ENCODE assay signal across 22 mouse cellular contexts in genomic region chr14:39428503-39428902, GRCm38 (mm10). TPM values are rescaled to one million over a fixed set of nuclear protein-coding genes. Genes with fewer than 3 reads are reported as not detected.
"Had no signal": no experiment of that assay in that cellular context is flagged by ENCODE, and none has a peak within 500 bp of the region (broad histone marks: within the 10 kb centered on the region; RNA-seq: fewer than 3 reads in every experiment).

No protein-coding gene starts in this region.

- H3K36me3 ChIP-seq: midbrain, embryonic 13.5 days; midbrain, embryonic 15.5 days; neural tube, embryonic 13.5 days; neural tube, embryonic 15.5 days; stomach, embryonic 15.5 days had no signal

- ATAC-seq: midbrain, embryonic 13.5 days; midbrain, embryonic 15.5 days had no signal

- H3K9me3 ChIP-seq: megakaryocyte, embryonic 14.5 days; midbrain, embryonic 13.5 days; midbrain, embryonic 15.5 days; neural tube, embryonic 13.5 days; neural tube, embryonic 15.5 days; stomach, embryonic 15.5 days had no signal

- H3K4me3 ChIP-seq: megakaryocyte, embryonic 14.5 days; midbrain, embryonic 13.5 days; midbrain, embryonic 15.5 days; myocyte; neural tube, embryonic 13.5 days; neural tube, embryonic 15.5 days; stomach, embryonic 15.5 days had no signal

- H3K4me1 ChIP-seq: megakaryocyte, embryonic 14.5 days; midbrain, embryonic 13.5 days; midbrain, embryonic 15.5 days; neural tube, embryonic 13.5 days; neural tube, embryonic 15.5 days; stomach, embryonic 15.5 days had no signal

- DNase-seq: lung, adult 18-20 months; lung, embryonic 14.5 days; lung, postnatal 10 days; lung, postnatal 4 days; retina, postnatal 1 day; right cerebral cortex, adult 18-20 months; right cerebral cortex, postnatal 25 days; right cerebral cortex, postnatal 4 days; spleen, adult 18-20 months; thymus, adult 2 months; thymus, postnatal 25 days; thymus, postnatal 4 days had no signal

- H3K27me3 ChIP-seq: megakaryocyte, embryonic 14.5 days; midbrain, embryonic 13.5 days; midbrain, embryonic 15.5 days; neural tube, embryonic 13.5 days; neural tube, embryonic 15.5 days; stomach, embryonic 15.5 days had no signal

RNA-seq across cellular contexts. Expression of gene Nrg3, which starts 44.4 kb away (rescaled TPM):
- polyA plus RNA-seq: liver, embryonic 14.5 days; liver, embryonic 16.5 days; lung, embryonic 14.5 days; myocyte; thymus, adult 2 months; urinary bladder, adult 2 months had no signal
